Mouse (Mus musculus) MEL (cell line): ENCODE results near the gene Hrh1. TPM values are rescaled to one million over a fixed set of nuclear protein-coding genes. Genes with fewer than 3 reads are reported as not detected.

Experiments
- DNase-seq: peaks from one replicate; pipeline ENCODE4 v3.0.0; 2011; ENCODE audit warnings: low read depth, low spot score
- H3K27ac ChIP-seq: 2 replicates; pipeline ENCODE4 v1.5.1; 2012; ENCODE audit warnings: low read depth, mild to moderate bottlenecking, control low read depth, low read length, moderate library complexity; ENCODE audit not compliant: control insufficient read depth
- H3K27me3 ChIP-seq, 2 experiments: fragments of 150-350 bp in 1 of 2; sonication (generic) in 1 of 2; 2 replicates each; pipeline ENCODE4 v1.6.1; 2012; ENCODE audit warnings: low read length in 2 of 2, mild to moderate bottlenecking in 2 of 2, improper control_type of control experiment in 1 of 2, moderate library complexity in 1 of 2; ENCODE audit not compliant: insufficient read depth in 2 of 2, control insufficient read depth in 1 of 2
- H3K36me3 ChIP-seq, 2 experiments: 2 replicates each; pipeline ENCODE4 v1.6.1; 2012 to 2014; ENCODE audit warnings: low read length in 2 of 2, improper control_type of control experiment in 1 of 2, inconsistent platforms in 1 of 2, mild to moderate bottlenecking in 1 of 2; ENCODE audit not compliant: insufficient read depth in 2 of 2, control insufficient read depth in 1 of 2
- H3K4me1 ChIP-seq, 2 experiments: fragments of 150-350 bp in 1 of 2; sonication (generic) in 1 of 2; 2 replicates each; pipeline ENCODE4 v1.6.1; 2012; ENCODE audit warnings: low read length in 2 of 2, improper control_type of control experiment in 1 of 2, mild to moderate bottlenecking in 1 of 2; ENCODE audit not compliant: insufficient read depth in 2 of 2, control insufficient read depth in 1 of 2
- H3K4me3 ChIP-seq, 2 experiments: fragments of 150-350 bp in 1 of 2; sonication (generic) in 1 of 2; 2 replicates each; pipeline ENCODE4 v1.5.1; 2012; ENCODE audit warnings: low read depth in 2 of 2, low read length in 2 of 2, mild to moderate bottlenecking in 2 of 2, moderate library complexity in 2 of 2, control low read depth in 1 of 2, improper control_type of control experiment in 1 of 2; ENCODE audit not compliant: control insufficient read depth in 1 of 2, insufficient read depth in 1 of 2
- H3K79me2 ChIP-seq: 2 replicates; pipeline ENCODE4 v1.6.1; 2012; ENCODE audit warnings: mild to moderate bottlenecking, low read length, moderate library complexity; ENCODE audit not compliant: control insufficient read depth, poor library complexity, insufficient read depth
- H3K9ac ChIP-seq: 2 replicates; pipeline ENCODE4 v1.6.1; 2012; ENCODE audit warnings: low read depth, mild to moderate bottlenecking, control low read depth, low read length, moderate library complexity; ENCODE audit not compliant: control insufficient read depth, poor library complexity, severe bottlenecking
- H3K9me3 ChIP-seq: fragments of 150-350 bp; sonication (generic); replicated peaks from 2 replicates; pipeline ENCODE4 v1.6.1; 2012; ENCODE audit warnings: mild to moderate bottlenecking, low read length, improper control_type of control experiment, moderate library complexity; ENCODE audit not compliant: insufficient read depth
- BHLHE40 ChIP-seq: IDR thresholded peaks from 2 replicates; pipeline ENCODE4 v1.6.1; 2012; ENCODE audit warnings: low read depth, mild to moderate bottlenecking, inconsistent platforms, low read length, improper control_type of control experiment, borderline replicate concordance
- CHD1 ChIP-seq: IDR thresholded peaks from 2 replicates; pipeline ENCODE4 v1.6.1; 2012; ENCODE audit warnings: low read depth, mild to moderate bottlenecking, inconsistent platforms, low read length, improper control_type of control experiment
- CHD2 ChIP-seq: IDR thresholded peaks from 2 replicates; pipeline ENCODE4 v1.6.1; 2011; ENCODE audit warnings: low read length, improper control_type of control experiment
- CTCF ChIP-seq, 3 experiments: IDR thresholded peaks in 2 of 3; conservative IDR thresholded peaks in 1 of 3; 2 replicates each; pipeline ENCODE4 v1.5.1; 2011 to 2012; ENCODE audit warnings: low read length in 3 of 3, low read depth in 2 of 3, mild to moderate bottlenecking in 2 of 3, improper control_type of control experiment in 1 of 3, inconsistent platforms in 1 of 3, mixed read lengths in 1 of 3, moderate library complexity in 1 of 3; ENCODE audit not compliant: control insufficient read depth in 1 of 3, insufficient read depth in 1 of 3, poor library complexity in 1 of 3, severe bottlenecking in 1 of 3
- E2F4 ChIP-seq: IDR thresholded peaks from 2 replicates; pipeline ENCODE4 v1.6.1; 2011; ENCODE audit warnings: low read depth, low read length, improper control_type of control experiment, borderline replicate concordance
- ELF1 ChIP-seq: IDR thresholded peaks from 2 replicates; pipeline ENCODE4 v1.6.1; 2014; ENCODE audit warnings: low read depth, mild to moderate bottlenecking, inconsistent platforms, low read length, improper control_type of control experiment, moderate library complexity
- ETS1 ChIP-seq: IDR thresholded peaks from 2 replicates; pipeline ENCODE4 v1.6.1; 2012; ENCODE audit warnings: low read depth, mild to moderate bottlenecking, inconsistent platforms, low read length, improper control_type of control experiment, moderate library complexity
- GATA1 ChIP-seq: IDR thresholded peaks from 2 replicates; pipeline ENCODE4 v1.6.1; 2011; ENCODE audit warnings: low read depth, low read length, improper control_type of control experiment
- HCFC1 ChIP-seq: IDR thresholded peaks from 2 replicates; pipeline ENCODE4 v1.6.1; 2012; ENCODE audit warnings: low read depth, mild to moderate bottlenecking, inconsistent platforms, low read length, improper control_type of control experiment, moderate library complexity
- JUND ChIP-seq: IDR thresholded peaks from 2 replicates; pipeline ENCODE4 v1.6.1; 2011; ENCODE audit warnings: low read depth, mild to moderate bottlenecking, improper control_type of control experiment, low read length
- KAT2A ChIP-seq: conservative IDR thresholded peaks from 2 replicates; pipeline ENCODE4 v1.6.1; 2012; ENCODE audit warnings: low read depth, low read length, improper control_type of control experiment, inconsistent platforms
- MEF2A ChIP-seq: IDR thresholded peaks from 2 replicates; pipeline ENCODE4 v1.6.1; 2014; ENCODE audit warnings: low read depth, mild to moderate bottlenecking, inconsistent platforms, low read length, improper control_type of control experiment; ENCODE audit not compliant: poor library complexity, insufficient replicate concordance, severe bottlenecking; ENCODE audit errors: extremely low read depth
- MXI1 ChIP-seq: IDR thresholded peaks from 2 replicates; pipeline ENCODE4 v1.6.1; 2011; ENCODE audit warnings: mild to moderate bottlenecking, low read depth, low read length, improper control_type of control experiment
- MYB ChIP-seq: IDR thresholded peaks from 2 replicates; pipeline ENCODE4 v1.6.1; 2011; ENCODE audit warnings: mild to moderate bottlenecking, low read depth, low read length, improper control_type of control experiment
- MYC ChIP-seq: IDR thresholded peaks from 2 replicates; pipeline ENCODE4 v1.6.1; 2011; ENCODE audit warnings: low read depth, mild to moderate bottlenecking, low read length, improper control_type of control experiment, moderate library complexity
- NELFE ChIP-seq: IDR thresholded peaks from 2 replicates; pipeline ENCODE4 v1.6.1; 2011; ENCODE audit warnings: low read depth, low read length, improper control_type of control experiment
- NRF1 ChIP-seq: IDR thresholded peaks from 2 replicates; pipeline ENCODE4 v1.6.1; 2014; ENCODE audit warnings: low read depth, mild to moderate bottlenecking, inconsistent platforms, low read length, improper control_type of control experiment, moderate library complexity; ENCODE audit not compliant: poor library complexity, insufficient read depth, severe bottlenecking
- POLR2A ChIP-seq, 2 experiments: IDR thresholded peaks; 2 replicates each; pipeline ENCODE4 v1.6.1; 2011 to 2012; ENCODE audit warnings: low read length in 2 of 2, mild to moderate bottlenecking in 2 of 2, control low read depth in 1 of 2, improper control_type of control experiment in 1 of 2, low read depth in 1 of 2, moderate library complexity in 1 of 2; ENCODE audit not compliant: control insufficient read depth in 1 of 2, insufficient read depth in 1 of 2, poor library complexity in 1 of 2
- POLR2AphosphoS2 ChIP-seq: IDR thresholded peaks from 2 replicates; pipeline ENCODE4 v1.6.1; 2011; ENCODE audit warnings: low read length, improper control_type of control experiment
- POLR2AphosphoS5 ChIP-seq: IDR thresholded peaks from 2 replicates; pipeline ENCODE4 v1.6.1; 2012; ENCODE audit warnings: low read depth, borderline replicate concordance, mild to moderate bottlenecking, inconsistent platforms, low read length, moderate library complexity, mixed read lengths
- RCOR1 ChIP-seq: IDR thresholded peaks from 2 replicates; pipeline ENCODE4 v1.6.1; 2012; ENCODE audit warnings: low read depth, mild to moderate bottlenecking, inconsistent platforms, low read length, improper control_type of control experiment
- SMC3 ChIP-seq: IDR thresholded peaks from 2 replicates; pipeline ENCODE4 v1.6.1; 2011; ENCODE audit warnings: low read depth, low read length, improper control_type of control experiment
- TAL1 ChIP-seq: IDR thresholded peaks from 2 replicates; pipeline ENCODE4 v1.6.1; 2012; ENCODE audit warnings: mild to moderate bottlenecking, inconsistent platforms, low read length, moderate library complexity, mixed read lengths
- TBP ChIP-seq: IDR thresholded peaks from 2 replicates; pipeline ENCODE4 v1.8.0; 2011; ENCODE audit warnings: low read depth, low read length, improper control_type of control experiment
- TCF12 ChIP-seq: IDR thresholded peaks from 2 replicates; pipeline ENCODE4 v1.6.1; 2014; ENCODE audit warnings: low read depth, mild to moderate bottlenecking, inconsistent platforms, low read length, improper control_type of control experiment, moderate library complexity
- USF1 ChIP-seq: IDR thresholded peaks from 2 replicates; pipeline ENCODE4 v1.6.1; 2014; ENCODE audit warnings: low read depth, mild to moderate bottlenecking, inconsistent platforms, low read length, improper control_type of control experiment, moderate library complexity
- USF2 ChIP-seq, 2 experiments: IDR thresholded peaks; 2 replicates each; pipeline ENCODE4 v1.6.1; 2011 to 2012; ENCODE audit warnings: improper control_type of control experiment in 2 of 2, low read length in 2 of 2, borderline replicate concordance in 1 of 2, inconsistent platforms in 1 of 2, low read depth in 1 of 2, mild to moderate bottlenecking in 1 of 2; ENCODE audit not compliant: insufficient read depth in 1 of 2
- ZC3H11A ChIP-seq: IDR thresholded peaks from 2 replicates; pipeline ENCODE4 v1.6.1; 2012; ENCODE audit warnings: low read depth, mild to moderate bottlenecking, inconsistent platforms, low read length, improper control_type of control experiment
- ZKSCAN1 ChIP-seq: IDR thresholded peaks from 2 replicates; pipeline ENCODE4 v1.6.1; 2012; ENCODE audit warnings: low read depth, mild to moderate bottlenecking, inconsistent platforms, low read length, improper control_type of control experiment, moderate library complexity
- ZNF384 ChIP-seq: IDR thresholded peaks from 2 replicates; pipeline ENCODE4 v1.6.1; 2012; ENCODE audit warnings: low read depth, mild to moderate bottlenecking, inconsistent platforms, low read length, improper control_type of control experiment
- polyA plus RNA-seq, 2 experiments: library from polyadenylated mRNA; stranded (reverse) in 1 of 2; unstranded in 1 of 2; fragments of >175 nt in 1 of 2; fragments of >200 nt in 1 of 2; gene quantifications; 2 replicates each; pipeline versions ENCODE4 v1.2.1 to v1.2.4; 2012; ENCODE audit warnings: low replicate concordance in 2 of 2, low read depth in 1 of 2; ENCODE audit not compliant: insufficient read length in 2 of 2, insufficient read depth in 1 of 2, missing spikeins in 1 of 2
- total RNA-seq: library from RNA; depleted of rRNA; stranded (reverse); fragments of 300-350 nt; gene quantifications from 2 replicates; pipeline ENCODE4 v1.2.3, GENCODE M21; 2012

The Hrh1 gene
- total and polyA plus RNA-seq, 3 experiments = not detected

- no peaks in the 10 kb centered on the region for H3K36me3 ChIP-seq
- no peak for DNase-seq
- no peaks in the 10 kb centered on the region for H3K4me1 ChIP-seq
- H3K27ac ChIP-seq = no peak overlapping the region
- no peak overlapping the region for H3K9ac ChIP-seq
- H3K27me3 ChIP-seq = no peaks in the 10 kb centered on the region
- H3K4me3 ChIP-seq = no peak overlapping the region
- TF ChIP-seq MXI1 (no peak), HCFC1 (no peak), KAT2A (no peak), CHD2 (no peak), CTCF (IDR thresholded peaks at IDR 0.05 in 2 of 3, conservative IDR thresholded peaks at IDR 0.05 in 1 of 3; ENCODE audit: control insufficient read depth in 1 of 3, insufficient read depth in 1 of 3, low read depth in 2 of 3, low read length in 3 of 3, poor library complexity in 1 of 3, severe bottlenecking in 1 of 3) (no peak), ZKSCAN1 (no peak), MEF2A (no peak), CHD1 (no peak), ELF1 (no peak), NRF1 (no peak), E2F4 (no peak), USF1 (no peak), MYB (no peak), TAL1 (no peak), SMC3 (no peak), NELFE (no peak), ZC3H11A (no peak), POLR2A (IDR thresholded peaks at IDR 0.05; ENCODE audit: control insufficient read depth in 1 of 2, insufficient read depth in 1 of 2, low read depth in 1 of 2, low read length in 2 of 2, poor library complexity in 1 of 2) (no peak)
- H3K79me2 ChIP-seq = no peaks in the 10 kb centered on the region
- no peaks in the 10 kb centered on the region; the same call in 1 of the 2 replicates for H3K9me3 ChIP-seq
These were observed 47.2 kb downstream of the Hrh1 start for GRCm38 (mm10) chr6:114444976-114445375.

DNA sequence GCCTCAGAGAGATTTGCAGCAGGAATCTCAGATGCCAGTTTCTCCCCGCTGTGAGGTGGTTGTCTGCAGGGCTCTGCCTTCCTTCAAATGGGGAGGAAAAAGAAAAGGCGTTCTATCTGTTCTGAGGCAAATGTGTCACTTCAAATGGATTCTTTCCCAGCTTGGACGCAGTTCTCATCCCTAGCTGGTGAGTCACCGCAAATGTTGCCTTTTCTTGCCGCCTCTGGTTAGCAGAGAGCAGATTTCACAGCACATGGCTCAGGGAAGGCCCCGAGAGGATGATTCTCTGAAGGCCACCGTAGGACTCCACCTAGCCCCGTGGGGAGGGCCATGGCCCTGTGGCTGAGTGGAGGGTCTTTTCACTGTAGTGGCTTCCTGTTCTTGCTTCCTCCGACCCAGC is 51.2 kb downstream of the Hrh1 start:
- no peaks in the 10 kb centered on the region for H3K79me2 ChIP-seq
- H3K4me1 ChIP-seq = no peaks in the 10 kb centered on the region
- H3K27ac ChIP-seq = no peak overlapping the region
- H3K9me3 ChIP-seq = no peaks in the 10 kb centered on the region
- no peak overlapping the region for H3K9ac ChIP-seq
- no peaks in the 10 kb centered on the region for H3K27me3 ChIP-seq
- TF ChIP-seq MYC (no peak), USF2 (IDR thresholded peaks at IDR 0.05; ENCODE audit: borderline replicate concordance in 1 of 2, insufficient read depth in 1 of 2, low read depth in 1 of 2, low read length in 2 of 2) (no peak), KAT2A (no peak), ELF1 (no peak), USF1 (no peak), ETS1 (no peak), TAL1 (no peak), TCF12 (no peak), POLR2AphosphoS2 (no peak), GATA1 (no peak), JUND (no peak), NELFE (no peak), POLR2AphosphoS5 (no peak), TBP (no peak), RCOR1 (no peak), ZNF384 (no peak), SMC3 (no peak), BHLHE40 (no peak), NRF1 (no peak), MEF2A (no peak)
- no peaks in the 10 kb centered on the region for H3K36me3 ChIP-seq
- DNase-seq = no peak
- H3K4me3 ChIP-seq = no peak overlapping the region
